Mouse (Mus musculus) heart, adult 2 months (tissue): ENCODE data around the gene P4hb. TPM values are rescaled to one million over a fixed set of nuclear protein-coding genes. Genes with fewer than 3 reads are reported as not detected.

Source experiments
- DNase-seq, 2 experiments: peaks; one replicate each; pipeline ENCODE4 v3.0.0; 2021
- H3K27ac ChIP-seq: fragments of 200-600 bp; 2 replicates; pipeline ENCODE4 v1.8.1; 2022
- H3K27me3 ChIP-seq: fragments of 200-500 bp; 2 replicates; pipeline ENCODE4 v1.6.1; 2012; ENCODE audit warnings: mild to moderate bottlenecking, low read length, inconsistent platforms, mixed read lengths; ENCODE audit not compliant: control insufficient read depth, insufficient read depth
- H3K36me3 ChIP-seq: fragments of 200-500 bp; 2 replicates; pipeline ENCODE4 v1.6.1; 2012; ENCODE audit warnings: low read length, inconsistent platforms; ENCODE audit not compliant: control insufficient read depth, insufficient read depth
- H3K4me1 ChIP-seq: fragments of 200-500 bp; 2 replicates; pipeline ENCODE4 v1.6.1; 2011; ENCODE audit warnings: low read length; ENCODE audit not compliant: control insufficient read depth, insufficient read depth
- H3K4me3 ChIP-seq: fragments of 200-600 bp; 2 replicates; pipeline ENCODE4 v1.8.1; 2022
- H3K79me2 ChIP-seq: fragments of 200-500 bp; replicated peaks from 2 replicates; pipeline ENCODE4 v1.6.1; 2012; ENCODE audit warnings: mild to moderate bottlenecking, inconsistent platforms, low read length, moderate library complexity, mixed read lengths; ENCODE audit not compliant: control insufficient read depth, insufficient read depth
- H3K9ac ChIP-seq: fragments of 200-500 bp; 2 replicates; pipeline ENCODE4 v1.6.1; 2012; ENCODE audit warnings: low read depth, mild to moderate bottlenecking, control low read depth, inconsistent platforms, low read length, mixed read lengths
- CTCF ChIP-seq: fragments of 200-600 bp; IDR thresholded peaks from 2 replicates; pipeline ENCODE4 v1.8.1; 2022; ENCODE audit warnings: antibody characterized with exemption, mild to moderate bottlenecking, moderate library complexity
- EP300 ChIP-seq: fragments of 200-500 bp; IDR thresholded peaks from 2 replicates; pipeline ENCODE4 v1.6.1; 2011; ENCODE audit warnings: low read depth, low read length, control low read depth; ENCODE audit not compliant: insufficient read depth
- POLR2A ChIP-seq: fragments of 200-500 bp; IDR thresholded peaks from 2 replicates; pipeline ENCODE4 v1.6.1; 2011; ENCODE audit warnings: mild to moderate bottlenecking, low read depth, low read length, control low read depth; ENCODE audit not compliant: insufficient read depth
- whole genome bisulfite sequencing: fragments of 180-500 bp; shearing (Covaris S2); methylation state at CpG from one replicate; pipeline ENCODE4 v1.1.7; 2018; 5-methylcytosine and 5-hydroxymethylcytosine counted together
- intact Hi-C: fragments of 180-260 bp; cut with DNase I; formaldehyde crosslinking; loops from one replicate; pipeline ENCODE4 v1.15.1; 2025
- polyA plus RNA-seq: library from polyadenylated mRNA; depleted of rRNA; stranded (reverse); fragments of >200 nt; gene quantifications from 2 replicates; pipeline ENCODE4 v1.2.3, GENCODE M21; 2012
- total RNA-seq, 2 experiments: library from RNA; stranded (reverse); gene quantifications; 2 replicates each; pipeline ENCODE4 v1.2.3; 2021

Gene P4hb
- total and polyA plus RNA-seq, 3 experiments, result 115 to 246 (median 221) TPM

- Histone ChIP-seq H3K27me3 (no peaks in the 10 kb centered on the region), H3K36me3 (peaks cover 2% of the 10 kb centered on the region; the same call in 1 of the 2 replicates), H3K4me3 (no peak overlapping the region), H3K79me2 (no peaks in the 10 kb centered on the region), H3K9ac (peak overlapping the region; percentile 19; the same call in 1 of the 2 replicates), H3K27ac (no peak overlapping the region; the same call in 1 of the 2 replicates), H3K4me1 (peaks cover 18% of the 10 kb centered on the region)
- WGBS, result 54% methylated on average over 6 of the region's 6 CpGs
- TF ChIP-seq CTCF (no peak), EP300 (no peak), POLR2A (no peak)
- intact Hi-C loops, result no loop called here
- DNase-seq, result no peak
These were observed 30.7 kb downstream of the P4hb start for GRCm38 (mm10) chr11:120542376-120542775.

GRCm38 (mm10) chr11:120541907-120542306, 31.1 kb downstream of the P4hb start:
- Histone ChIP-seq H3K4me3 (no peak overlapping the region), H3K27me3 (no peaks in the 10 kb centered on the region), H3K79me2 (no peaks in the 10 kb centered on the region), H3K27ac (no peak overlapping the region; the same call in 1 of the 2 replicates), H3K9ac (0 out of 2 replicates have a peak overlapping the region, but pooled peaks have one; percentile 19), H3K4me1 (peaks cover 18% of the 10 kb centered on the region), H3K36me3 (peaks cover 2% of the 10 kb centered on the region; the same call in 1 of the 2 replicates)
- 29% methylated on average over 4 of the region's 4 CpGs for WGBS
- peak; percentile 63 to 68 for DNase-seq
- TF ChIP-seq EP300 (peak; percentile 91), POLR2A (no peak), CTCF (peak; percentile 73)
- intact Hi-C loops, result no loop called here

DNA sequence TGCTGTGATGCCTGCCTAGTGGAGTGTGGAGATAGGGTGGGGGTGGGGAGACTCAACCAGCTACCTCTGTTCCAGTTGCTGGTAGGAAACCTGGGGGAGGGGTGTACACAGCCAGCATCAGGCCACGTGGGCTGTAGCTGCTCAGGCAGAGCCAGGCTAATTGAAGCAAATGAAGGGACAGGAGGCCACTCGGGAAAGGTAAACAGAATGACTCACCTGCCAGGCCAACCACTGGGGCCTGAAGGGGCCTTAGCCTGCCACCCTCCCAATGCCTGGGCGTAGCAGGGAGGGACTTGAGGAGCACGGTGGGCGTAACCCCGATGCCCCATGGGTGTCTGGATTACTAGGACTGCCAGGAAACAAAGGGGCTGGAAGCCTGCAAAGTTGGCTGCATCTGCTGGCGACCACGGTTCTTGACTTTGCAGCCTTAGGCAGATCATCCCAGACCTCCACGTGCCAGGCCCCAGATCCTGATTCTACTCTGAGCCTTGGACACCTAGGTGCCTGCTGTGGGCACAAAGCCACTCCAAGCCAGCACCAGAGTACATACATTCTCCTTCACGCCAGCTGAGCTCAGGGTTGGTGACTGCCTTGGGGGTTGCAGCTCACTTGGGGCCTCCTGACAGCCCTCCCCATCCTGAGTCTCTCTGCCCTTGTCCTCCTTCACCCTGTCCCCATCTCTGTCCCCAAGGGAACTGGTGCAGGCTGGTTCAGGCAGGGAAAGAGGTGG, 33.6 kb downstream of the P4hb start:
- TF ChIP-seq POLR2A (no peak), EP300 (no peak), CTCF (no peak)
- H3K27me3 ChIP-seq, result no peaks in the 10 kb centered on the region
- no peak overlapping the region for H3K27ac ChIP-seq
- peaks cover 2% of the 10 kb centered on the region; the same call in 1 of the 2 replicates for H3K36me3 ChIP-seq
- WGBS, result 31% methylated on average over 10 of the region's 10 CpGs
- H3K9ac ChIP-seq, result no peak overlapping the region
- H3K4me3 ChIP-seq, result no peak overlapping the region
- intact Hi-C loops, result loop anchor here (2.0 kb wide), 1 partner anchor 19 kb away; no protein-coding TSS in a partner anchor
- peaks cover 18% of the 10 kb centered on the region for H3K4me1 ChIP-seq
- DNase-seq, result no peak
- no peaks in the 10 kb centered on the region for H3K79me2 ChIP-seq

- Histone ChIP-seq H3K4me1 (peaks cover 18% of the 10 kb centered on the region), H3K27me3 (no peaks in the 10 kb centered on the region), H3K27ac (peak overlapping the region; percentile 31; the same call in 1 of the 2 replicates), H3K9ac (no peak overlapping the region), H3K79me2 (no peaks in the 10 kb centered on the region), H3K4me3 (no peak overlapping the region), H3K36me3 (peaks cover 2% of the 10 kb centered on the region; the same call in 1 of the 2 replicates)
- intact Hi-C loops, result loop anchor here (2.0 kb wide), 1 partner anchor 18 kb away; no protein-coding TSS in a partner anchor
- 30% methylated on average over 8 of the region's 8 CpGs for WGBS
- TF ChIP-seq EP300, result no peak
- no peak for TF ChIP-seq CTCF
- no peak for TF ChIP-seq POLR2A
- no peak for DNase-seq
These were observed 34.1 kb downstream of the P4hb start for GRCm38 (mm10) chr11:120538955-120539284.

GRCm38 (mm10) chr11:120538485-120538884, 34.6 kb downstream of the P4hb start:
- TF ChIP-seq CTCF (no peak), EP300 (peak; percentile 64; the same call in 1 of the 2 replicates), POLR2A (no peak)
- Histone ChIP-seq H3K4me3 (no peak overlapping the region), H3K27me3 (no peaks in the 10 kb centered on the region), H3K4me1 (peaks cover 18% of the 10 kb centered on the region), H3K9ac (no peak overlapping the region), H3K79me2 (no peaks in the 10 kb centered on the region), H3K36me3 (peaks cover 2% of the 10 kb centered on the region; the same call in 1 of the 2 replicates), H3K27ac (peak overlapping the region; percentile 31; the same call in 1 of the 2 replicates)
- DNase-seq, result peak; percentile 77 to 88
- 35% methylated on average over 3 of the region's 3 CpGs for WGBS
- intact Hi-C loops, result loop anchor here (2.0 kb wide), 1 partner anchor 18 kb away; no protein-coding TSS in a partner anchor

DNA sequence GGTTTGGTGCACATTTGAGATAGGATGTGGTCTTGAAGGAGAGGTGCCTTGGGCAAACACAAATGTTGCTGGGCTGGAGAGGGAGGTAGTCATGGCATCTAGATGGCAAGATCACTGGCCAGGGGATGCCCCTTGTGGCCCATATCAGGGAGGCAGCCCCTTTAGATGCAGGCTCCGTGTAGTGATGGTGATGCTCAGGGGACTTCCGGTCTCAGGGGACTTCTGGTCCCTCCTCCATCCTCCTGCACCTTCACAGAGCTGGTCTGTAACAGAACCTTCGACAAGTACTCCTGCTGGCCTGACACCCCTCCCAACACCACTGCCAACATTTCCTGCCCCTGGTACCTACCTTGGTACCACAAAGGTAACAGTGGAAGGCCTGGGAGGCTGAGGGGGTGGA, 37.2 kb downstream of the P4hb start:
- no peak overlapping the region for H3K27ac ChIP-seq
- no peaks in the 10 kb centered on the region for H3K36me3 ChIP-seq
- H3K4me1 ChIP-seq, result peaks cover 17% of the 10 kb centered on the region
- H3K4me3 ChIP-seq, result no peak overlapping the region
- no peak for DNase-seq
- WGBS, result 62% methylated on average over 3 of the region's 3 CpGs
- H3K79me2 ChIP-seq, result no peaks in the 10 kb centered on the region
- intact Hi-C loops, result no loop called here
- TF ChIP-seq CTCF, result no peak
- H3K9ac ChIP-seq, result no peak overlapping the region
- peaks cover 2% of the 10 kb centered on the region; the same call in 1 of the 2 replicates for H3K27me3 ChIP-seq
